Mouse (Mus musculus) ES-E14 (cell line): ENCODE data around the gene Atf3.

Source experiments
- MAFK ChIP-seq: IDR thresholded peaks from 2 replicates; pipeline ENCODE4 v1.6.1; 2014; ENCODE audit warnings: mild to moderate bottlenecking, low read depth, low read length, inconsistent platforms; ENCODE audit not compliant: insufficient read depth
- ZC3H11A ChIP-seq: IDR thresholded peaks from 2 replicates; pipeline ENCODE4 v1.6.1; 2012; ENCODE audit warnings: low read depth, mild to moderate bottlenecking, inconsistent platforms, low read length, borderline replicate concordance

DNA sequence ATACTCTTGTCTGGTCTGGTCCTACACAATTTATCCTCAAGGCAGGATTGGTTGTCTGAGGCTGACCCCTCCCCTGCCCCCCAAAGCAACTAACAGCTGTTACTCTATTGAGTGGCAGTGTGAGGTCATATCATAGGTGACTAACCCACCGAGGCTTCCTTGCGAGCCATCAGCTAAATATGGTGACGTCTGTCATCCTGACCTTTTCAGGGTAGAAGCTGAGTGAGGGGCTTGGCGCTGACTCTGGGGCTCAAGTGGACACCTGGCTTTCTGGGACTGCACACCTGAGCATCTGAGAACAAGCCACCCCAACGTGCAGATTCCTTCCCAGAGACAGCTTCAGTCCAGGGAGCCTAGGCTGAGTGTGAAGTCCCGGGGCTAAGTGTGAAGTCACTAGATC lies at the start of gene Atf3:
- no peak for TF ChIP-seq MAFK
- TF ChIP-seq ZC3H11A = no peak
